Mouse (Mus musculus): ENCODE data around the gene BC030867. TPM values are rescaled to one million over a fixed set of nuclear protein-coding genes. Genes with fewer than 3 reads are reported as not detected.

The BC030867 gene
- polyA plus RNA-seq, 1 experiment from 2014 or later: 22.9 TPM

- peaks cover 73% of the 10 kb centered on the region for H3K4me1 ChIP-seq (ENCODE audit: control insufficient read depth, insufficient read depth, low read length)
- peak overlapping the region; percentile 56 for H3K4me2 ChIP-seq (replicated peaks; ENCODE audit: low read depth, low read length)
- peak; percentile 82 for ATAC-seq (ENCODE audit: low FRiP score, low TSS enrichment)
- H3K27me3 ChIP-seq (ENCODE audit: control insufficient read depth, insufficient read depth, low read length): no peaks in the 10 kb centered on the region
- no peaks in the 10 kb centered on the region; the same call in 1 of the 2 replicates for H3K36me3 ChIP-seq (ENCODE audit: control insufficient read depth, insufficient read depth, low read length)
- peak overlapping the region; percentile 49; the same call in 1 of the 2 replicates for H3K9ac ChIP-seq (ENCODE audit: low read depth, low read length)
- WGBS: 1% methylated on average over 10 of the region's 10 CpGs
- H3K4me3 ChIP-seq (ENCODE audit: low read length): peak overlapping the region; percentile 32
- H3K9me3 ChIP-seq (ENCODE audit: control insufficient read depth, low read length): no peaks in the 10 kb centered on the region
- H3K27ac ChIP-seq (ENCODE audit: low read depth, low read length): peak overlapping the region; percentile 68
Observed at GRCm38 (mm10) chr11:102218783-102219182, 29.9 kb upstream of the BC030867 start.

DNA sequence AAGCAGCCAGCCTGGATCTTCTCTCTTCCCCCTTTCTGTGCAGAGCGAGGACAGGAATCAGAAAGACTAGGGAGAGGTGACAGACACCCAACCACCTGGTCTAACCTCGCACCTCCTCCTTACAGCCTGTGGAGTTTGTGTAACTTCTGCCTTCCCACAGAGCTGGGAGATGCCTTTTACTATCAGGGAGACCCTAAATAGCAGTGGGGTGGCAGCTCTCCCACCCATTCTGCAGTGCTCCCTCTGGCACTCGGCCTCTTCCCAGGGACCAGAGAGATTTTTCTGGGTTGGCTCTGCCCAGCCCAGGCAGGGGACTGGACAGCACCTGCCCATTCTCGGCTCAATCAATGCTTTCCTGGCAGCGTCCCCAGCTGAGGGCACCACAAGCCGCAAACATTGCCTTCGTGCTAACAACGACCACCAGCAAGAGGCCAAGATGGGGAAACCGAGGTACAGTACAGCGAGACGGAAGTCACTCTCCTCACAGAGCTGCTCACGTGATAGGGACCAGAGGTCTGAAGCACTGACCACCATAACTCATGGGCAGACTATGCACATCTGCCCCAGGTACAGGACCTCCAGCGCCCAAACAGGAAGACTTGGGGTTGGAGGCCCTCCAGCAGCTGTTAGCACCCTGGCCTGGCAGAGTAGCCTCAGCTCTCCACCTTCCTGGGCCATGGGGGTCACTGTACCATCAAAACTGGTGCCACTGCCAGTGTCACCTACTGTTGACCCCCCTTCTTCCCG lies 29.3 kb upstream of the BC030867 start:
- no peak for ATAC-seq (ENCODE audit: low FRiP score, low TSS enrichment)
- no peaks in the 10 kb centered on the region for H3K9me3 ChIP-seq (ENCODE audit: control insufficient read depth, low read length)
- no peak overlapping the region for H3K4me3 ChIP-seq (ENCODE audit: low read length)
- H3K27me3 ChIP-seq (ENCODE audit: control insufficient read depth, insufficient read depth, low read length): no peaks in the 10 kb centered on the region
- H3K9ac ChIP-seq (ENCODE audit: low read depth, low read length): peak overlapping the region; percentile 32; the same call in 1 of the 2 replicates
- WGBS: 62% methylated on average over 14 of the region's 14 CpGs
- peak overlapping the region; percentile 56 for H3K4me2 ChIP-seq (replicated peaks; ENCODE audit: low read depth, low read length)
- H3K4me1 ChIP-seq (ENCODE audit: control insufficient read depth, insufficient read depth, low read length): peaks cover 67% of the 10 kb centered on the region
- H3K36me3 ChIP-seq (ENCODE audit: control insufficient read depth, insufficient read depth, low read length): no peaks in the 10 kb centered on the region; the same call in 1 of the 2 replicates
- peak overlapping the region; percentile 68 for H3K27ac ChIP-seq (ENCODE audit: low read depth, low read length)

- H3K27ac ChIP-seq (ENCODE audit: low read depth, low read length): no peak overlapping the region
- peaks cover 68% of the 10 kb centered on the region for H3K4me1 ChIP-seq (ENCODE audit: control insufficient read depth, insufficient read depth, low read length)
- no peaks in the 10 kb centered on the region; the same call in 1 of the 2 replicates for H3K36me3 ChIP-seq (ENCODE audit: control insufficient read depth, insufficient read depth, low read length)
- ATAC-seq (ENCODE audit: low FRiP score, low TSS enrichment): no peak
- no peak overlapping the region for H3K4me2 ChIP-seq (replicated peaks; ENCODE audit: low read depth, low read length)
- H3K27me3 ChIP-seq (ENCODE audit: control insufficient read depth, insufficient read depth, low read length): no peaks in the 10 kb centered on the region
- no peak overlapping the region for H3K9ac ChIP-seq (ENCODE audit: low read depth, low read length)
- H3K4me3 ChIP-seq (ENCODE audit: low read length): no peak overlapping the region
- no peaks in the 10 kb centered on the region for H3K9me3 ChIP-seq (ENCODE audit: control insufficient read depth, low read length)
- 72% methylated on average over 4 of the region's 4 CpGs for WGBS
Observed at GRCm38 (mm10) chr11:102219994-102220346, 28.7 kb upstream of the BC030867 start.

- Histone ChIP-seq H3K4me2 (replicated peaks; ENCODE audit: low read depth, low read length) (no peak overlapping the region), H3K27ac (ENCODE audit: low read depth, low read length) (no peak overlapping the region), H3K9ac (ENCODE audit: low read depth, low read length) (no peak overlapping the region), H3K4me1 (ENCODE audit: control insufficient read depth, insufficient read depth, low read length) (peaks cover 64% of the 10 kb centered on the region), H3K27me3 (ENCODE audit: control insufficient read depth, insufficient read depth, low read length) (no peaks in the 10 kb centered on the region), H3K36me3 (ENCODE audit: control insufficient read depth, insufficient read depth, low read length) (no peaks in the 10 kb centered on the region; the same call in 1 of the 2 replicates), H3K4me3 (ENCODE audit: low read length) (no peak overlapping the region), H3K9me3 (ENCODE audit: control insufficient read depth, low read length) (no peaks in the 10 kb centered on the region)
- 69% methylated on average over 6 of the region's 6 CpGs for WGBS
- ATAC-seq (ENCODE audit: low FRiP score, low TSS enrichment): no peak
Observed at GRCm38 (mm10) chr11:102220451-102220850, 28.2 kb upstream of the BC030867 start.

DNA sequence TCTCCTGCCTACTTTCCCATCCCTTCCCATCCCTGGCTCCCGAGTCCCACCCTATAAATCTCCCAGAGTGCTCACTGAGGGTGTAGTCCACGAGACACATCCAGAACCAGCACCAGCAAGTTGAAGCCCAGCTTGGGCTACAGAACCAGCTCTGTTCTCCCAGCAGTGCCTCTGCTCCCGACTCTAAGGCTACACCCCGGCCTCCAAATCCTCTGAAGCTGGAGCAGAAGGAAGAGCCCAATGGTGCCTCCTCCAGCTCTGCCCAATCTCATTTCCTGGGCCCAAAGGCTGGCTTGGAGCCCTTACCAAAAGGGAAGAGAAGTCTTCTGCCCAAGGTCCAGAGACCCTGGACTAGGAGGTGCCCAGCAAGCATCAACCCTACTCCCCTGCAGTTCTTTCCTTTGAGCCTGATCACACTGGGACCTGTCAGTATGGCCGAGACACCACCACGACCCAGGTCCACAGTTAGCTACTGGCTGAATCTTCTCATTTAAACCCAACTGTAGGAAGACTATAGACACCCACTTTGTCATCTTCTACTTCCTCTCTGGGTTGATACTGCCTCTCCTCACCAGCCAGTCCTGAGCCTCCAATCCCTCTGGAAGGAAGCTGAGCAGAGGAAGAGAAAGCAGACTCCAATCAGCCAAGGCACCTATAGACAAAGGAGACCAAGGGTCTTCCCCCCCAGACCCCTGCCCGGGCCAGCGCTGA lies 27.3 kb upstream of the BC030867 start:
- Histone ChIP-seq H3K9me3 (ENCODE audit: control insufficient read depth, low read length) (no peaks in the 10 kb centered on the region), H3K9ac (ENCODE audit: low read depth, low read length) (no peak overlapping the region), H3K4me1 (ENCODE audit: control insufficient read depth, insufficient read depth, low read length) (peaks cover 55% of the 10 kb centered on the region), H3K4me2 (replicated peaks; ENCODE audit: low read depth, low read length) (no peak overlapping the region), H3K27me3 (ENCODE audit: control insufficient read depth, insufficient read depth, low read length) (no peaks in the 10 kb centered on the region), H3K27ac (ENCODE audit: low read depth, low read length) (no peak overlapping the region), H3K36me3 (ENCODE audit: control insufficient read depth, insufficient read depth, low read length) (no peaks in the 10 kb centered on the region; the same call in 1 of the 2 replicates), H3K4me3 (ENCODE audit: low read length) (no peak overlapping the region)
- WGBS: 87% methylated on average over 8 of the region's 8 CpGs
- ATAC-seq (ENCODE audit: low FRiP score, low TSS enrichment): no peak

DNA sequence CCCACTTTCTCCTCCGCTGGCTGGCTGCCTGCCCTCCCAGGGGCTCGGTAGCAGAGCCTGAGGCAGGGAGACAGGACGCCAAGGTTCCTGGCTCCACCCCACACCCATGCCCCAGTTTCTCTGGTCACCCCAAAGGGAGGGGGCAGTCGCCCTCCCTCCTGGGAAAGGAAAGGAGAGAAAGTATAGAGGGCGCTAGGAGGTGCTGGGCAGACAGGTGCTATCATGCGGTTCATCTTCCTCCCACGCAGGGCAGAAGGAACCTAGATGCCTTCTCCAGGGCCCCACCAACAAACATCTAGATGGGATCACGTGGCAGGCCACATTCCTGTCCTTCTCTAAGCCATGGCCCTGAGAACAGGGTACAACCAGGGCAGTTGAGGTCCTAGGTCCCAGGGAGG lies 26.7 kb upstream of the BC030867 start:
- Histone ChIP-seq H3K36me3 (ENCODE audit: control insufficient read depth, insufficient read depth, low read length) (no peaks in the 10 kb centered on the region; the same call in 1 of the 2 replicates), H3K4me2 (replicated peaks; ENCODE audit: low read depth, low read length) (no peak overlapping the region), H3K9me3 (ENCODE audit: control insufficient read depth, low read length) (no peaks in the 10 kb centered on the region), H3K4me3 (ENCODE audit: low read length) (no peak overlapping the region), H3K4me1 (ENCODE audit: control insufficient read depth, insufficient read depth, low read length) (peaks cover 49% of the 10 kb centered on the region), H3K27me3 (ENCODE audit: control insufficient read depth, insufficient read depth, low read length) (no peaks in the 10 kb centered on the region), H3K27ac (ENCODE audit: low read depth, low read length) (no peak overlapping the region), H3K9ac (ENCODE audit: low read depth, low read length) (no peak overlapping the region)
- 71% methylated on average over 7 of the region's 8 CpGs for WGBS
- no peak for ATAC-seq (ENCODE audit: low FRiP score, low TSS enrichment)

DNA sequence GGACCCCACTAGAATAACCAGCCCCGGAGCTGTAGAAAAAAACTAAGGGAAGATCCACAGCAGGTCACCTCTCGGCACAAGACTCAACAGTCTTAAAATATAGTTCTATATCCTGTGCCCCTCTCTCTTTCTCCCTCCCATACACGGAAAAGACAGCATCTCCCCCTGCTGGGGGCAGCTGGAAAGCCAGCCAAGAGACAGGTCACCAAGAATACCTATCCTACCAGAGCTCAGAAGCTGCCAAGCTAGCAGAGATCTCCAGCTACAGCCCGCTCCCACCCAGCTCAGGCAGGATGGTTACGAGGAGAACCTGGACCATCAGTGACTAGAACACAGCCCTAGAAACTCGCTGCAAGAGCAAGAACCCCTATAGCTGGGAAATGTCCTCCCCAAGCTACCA lies 25.5 kb upstream of the BC030867 start:
- no peak overlapping the region for H3K9ac ChIP-seq (ENCODE audit: low read depth, low read length)
- H3K9me3 ChIP-seq (ENCODE audit: control insufficient read depth, low read length): no peaks in the 10 kb centered on the region
- WGBS: 35% methylated on average over 6 of the region's 6 CpGs
- ATAC-seq (ENCODE audit: low FRiP score, low TSS enrichment): no peak
- no peak overlapping the region for H3K4me2 ChIP-seq (replicated peaks; ENCODE audit: low read depth, low read length)
- no peaks in the 10 kb centered on the region; the same call in 1 of the 2 replicates for H3K36me3 ChIP-seq (ENCODE audit: control insufficient read depth, insufficient read depth, low read length)
- H3K27me3 ChIP-seq (ENCODE audit: control insufficient read depth, insufficient read depth, low read length): no peaks in the 10 kb centered on the region
- H3K4me3 ChIP-seq (ENCODE audit: low read length): no peak overlapping the region
- peaks cover 46% of the 10 kb centered on the region for H3K4me1 ChIP-seq (ENCODE audit: control insufficient read depth, insufficient read depth, low read length)
- H3K27ac ChIP-seq (ENCODE audit: low read depth, low read length): no peak overlapping the region

GRCm38 (mm10) chr11:102224686-102225085 lies 24.0 kb upstream of the BC030867 start:
- Histone ChIP-seq H3K27me3 (ENCODE audit: control insufficient read depth, insufficient read depth, low read length) (no peaks in the 10 kb centered on the region), H3K4me3 (ENCODE audit: low read length) (peak overlapping the region; percentile 16; the same call in 1 of the 2 replicates), H3K4me2 (replicated peaks; ENCODE audit: low read depth, low read length) (peak overlapping the region; percentile 37), H3K9me3 (ENCODE audit: control insufficient read depth, low read length) (no peaks in the 10 kb centered on the region), H3K27ac (ENCODE audit: low read depth, low read length) (no peak overlapping the region), H3K9ac (ENCODE audit: low read depth, low read length) (0 out of 2 replicates have a peak overlapping the region, but pooled peaks have one; percentile 24), H3K36me3 (ENCODE audit: control insufficient read depth, insufficient read depth, low read length) (no peaks in the 10 kb centered on the region; the same call in 1 of the 2 replicates), H3K4me1 (ENCODE audit: control insufficient read depth, insufficient read depth, low read length) (peaks cover 43% of the 10 kb centered on the region)
- WGBS: 10% methylated on average over 22 of the region's 22 CpGs
- no peak for ATAC-seq (ENCODE audit: low FRiP score, low TSS enrichment)

DNA sequence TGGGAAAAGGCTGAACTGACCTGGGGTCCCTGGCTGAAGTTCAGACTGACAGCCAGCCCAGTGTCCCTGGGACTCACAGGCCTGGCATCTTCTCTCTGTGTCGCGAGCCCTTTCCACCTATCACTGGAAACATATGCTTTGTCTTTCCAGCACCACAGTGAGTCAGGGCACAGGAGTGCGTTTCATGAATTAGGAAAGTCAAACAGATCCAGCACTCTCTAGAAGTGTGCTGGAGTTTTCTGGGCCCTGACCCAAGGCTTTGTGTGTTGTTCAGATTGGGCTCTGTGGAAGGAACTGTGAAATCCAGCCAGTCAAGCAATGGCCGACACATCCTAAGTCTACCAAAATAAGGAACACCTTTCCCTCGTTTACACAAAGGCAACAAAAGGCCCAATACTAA lies 23.5 kb upstream of the BC030867 start:
- no peak overlapping the region for H3K27ac ChIP-seq (ENCODE audit: low read depth, low read length)
- H3K4me1 ChIP-seq (ENCODE audit: control insufficient read depth, insufficient read depth, low read length): peaks cover 39% of the 10 kb centered on the region
- ATAC-seq (ENCODE audit: low FRiP score, low TSS enrichment): no peak
- peak overlapping the region; percentile 37; the same call in 1 of the 2 replicates for H3K4me2 ChIP-seq (replicated peaks; ENCODE audit: low read depth, low read length)
- H3K9me3 ChIP-seq (ENCODE audit: control insufficient read depth, low read length): no peaks in the 10 kb centered on the region
- no peaks in the 10 kb centered on the region; the same call in 1 of the 2 replicates for H3K36me3 ChIP-seq (ENCODE audit: control insufficient read depth, insufficient read depth, low read length)
- no peak overlapping the region for H3K4me3 ChIP-seq (ENCODE audit: low read length)
- 74% methylated on average over 5 of the region's 5 CpGs for WGBS
- H3K9ac ChIP-seq (ENCODE audit: low read depth, low read length): no peak overlapping the region
- no peaks in the 10 kb centered on the region for H3K27me3 ChIP-seq (ENCODE audit: control insufficient read depth, insufficient read depth, low read length)

Data from kidney, embryonic 14.5 days (tissue).